Comparison of ENCODE assay signal across 8 mouse cellular contexts in the genomic region with DNA sequence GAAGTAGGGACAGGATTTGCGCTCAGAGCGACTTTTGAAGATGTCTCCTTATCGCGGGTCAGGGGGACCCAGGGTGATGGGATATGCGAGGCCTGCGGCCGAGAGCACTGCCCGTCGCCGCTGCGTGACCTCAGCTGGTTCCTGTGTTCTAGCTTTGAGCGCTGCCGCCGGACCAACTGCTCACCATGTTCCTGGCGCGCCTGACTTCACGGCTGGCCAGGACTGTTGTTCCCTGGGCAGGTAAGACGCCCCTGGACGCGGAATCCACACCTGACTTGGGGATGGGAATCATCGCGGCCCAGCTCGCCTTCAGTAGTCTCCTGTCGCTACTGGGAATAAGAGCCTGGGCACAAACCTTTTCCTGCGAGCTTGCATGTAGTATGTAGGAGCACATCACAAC. TPM values are rescaled to one million over a fixed set of nuclear protein-coding genes. Genes with fewer than 3 reads are reported as not detected.
DNase-seq lines count a peak whose midpoint lies in the region; ATAC-seq and TF ChIP-seq lines count a peak whose summit lies in the region.

No protein-coding gene starts in this region.

- H3K9ac ChIP-seq in forebrain, embryonic 14.5 days (ENCODE audit: low read length), result peak overlapping the region; percentile 90
- H3K9ac ChIP-seq in limb, embryonic 14.5 days (ENCODE audit: low read depth, low read length, severe bottlenecking), result peak overlapping the region; percentile 76
- peak overlapping the region; percentile 65 for H3K9ac ChIP-seq in neural tube, embryonic 14.5 days (replicated peaks; ENCODE audit: low read depth, low read length)

- peaks cover 19% of the 10 kb centered on the region for H3K79me2 ChIP-seq in C2C12 (ENCODE audit: control insufficient read depth, insufficient read depth)

- WGBS in forebrain, embryonic 14.5 days, result 1% methylated on average over 25 of the region's 25 CpGs
- under 1% methylated on average over 25 of the region's 25 CpGs for WGBS in limb, embryonic 14.5 days
- WGBS in neural tube, embryonic 14.5 days, result 1% methylated on average over 25 of the region's 25 CpGs

- peak overlapping the region; percentile 89 for H3K27ac ChIP-seq in forebrain, embryonic 14.5 days (ENCODE audit: low read depth, low read length)
- peak overlapping the region; percentile 75 for H3K27ac ChIP-seq in limb, embryonic 14.5 days (replicated peaks; ENCODE audit: low read depth, low read length)
- peak overlapping the region; percentile 84 for H3K27ac ChIP-seq in neural tube, embryonic 14.5 days (ENCODE audit: low read depth, low read length)

- H3ac ChIP-seq in C2C12 (ENCODE audit: control insufficient read depth, insufficient read length, low read depth), result peak overlapping the region; percentile 93

- ATAC-seq in forebrain, embryonic 14.5 days, result no peak; the same call in 1 of the 2 replicates
- ATAC-seq in limb, embryonic 14.5 days (ENCODE audit: low FRiP score, low read depth), result no peak
- ATAC-seq in neural tube, embryonic 14.5 days (ENCODE audit: low read depth), result no peak; the same call in 1 of the 2 replicates

- H3K4me1 ChIP-seq in forebrain, embryonic 14.5 days (ENCODE audit: control insufficient read depth, insufficient read depth, low read length), result peaks cover 13% of the 10 kb centered on the region
- H3K4me1 ChIP-seq in limb, embryonic 14.5 days (ENCODE audit: control insufficient read depth, insufficient read depth, low read length), result peaks cover 15% of the 10 kb centered on the region
- H3K4me1 ChIP-seq in neural tube, embryonic 14.5 days (ENCODE audit: control insufficient read depth, insufficient read depth, low read length), result peaks cover 16% of the 10 kb centered on the region

- peaks cover 16% of the 10 kb centered on the region for H3K79me3 ChIP-seq in C2C12 (ENCODE audit: low read depth)

- H3K4me3 ChIP-seq in C2C12 (ENCODE audit: insufficient read depth, poor library complexity, severe bottlenecking), result peak overlapping the region; percentile 74
- H3K4me3 ChIP-seq in forebrain, embryonic 14.5 days (ENCODE audit: low read depth, low read length), result peak overlapping the region; percentile 80
- peak overlapping the region; percentile 83 for H3K4me3 ChIP-seq in limb, embryonic 14.5 days (replicated peaks; ENCODE audit: low read length)
- peak overlapping the region; percentile 77 for H3K4me3 ChIP-seq in neural tube, embryonic 14.5 days (ENCODE audit: low read depth, low read length)

- H3K36me3 ChIP-seq in C2C12 (ENCODE audit: control insufficient read depth, insufficient read depth), result peaks cover 24% of the 10 kb centered on the region
- peaks cover 28% of the 10 kb centered on the region for H3K36me3 ChIP-seq in forebrain, embryonic 14.5 days (ENCODE audit: control insufficient read depth, insufficient read depth, low read length)
- H3K36me3 ChIP-seq in limb, embryonic 14.5 days (ENCODE audit: control insufficient read depth, insufficient read depth, low read length), result peaks cover 21% of the 10 kb centered on the region
- H3K36me3 ChIP-seq in neural tube, embryonic 14.5 days (ENCODE audit: control insufficient read depth, insufficient read depth, low read length), result 0 out of 2 replicates have a peak, but pooled peaks cover 8% of the 10 kb centered on the region

- TF ChIP-seq POLR2A in limb, embryonic 14.5 days (IDR thresholded peaks at IDR 0.05; ENCODE audit: borderline replicate concordance, extremely low read depth, insufficient read depth, insufficient read length), result no peak

- peak overlapping the region; percentile 98 for H3K4me2 ChIP-seq in forebrain, embryonic 14.5 days (ENCODE audit: low read length)
- peak overlapping the region; percentile 90 for H3K4me2 ChIP-seq in limb, embryonic 14.5 days (replicated peaks; ENCODE audit: low read depth, low read length, severe bottlenecking)
- peak overlapping the region; percentile 79 for H3K4me2 ChIP-seq in neural tube, embryonic 14.5 days (ENCODE audit: low read depth, low read length)

- peak; percentile 39 for DNase-seq in adrenal gland, postnatal 25 days
- no peak for DNase-seq in adrenal gland, adult (ENCODE audit: inconsistent age in 2 of 2, low spot score in 1 of 2)
- no peak for DNase-seq in forebrain, embryonic 14.5 days (ENCODE audit: low spot score)
- no peak for DNase-seq in limb, embryonic 14.5 days (ENCODE audit: low spot score)
- DNase-seq in frontal cortex, postnatal 10 days (ENCODE audit: low spot score in 2 of 2), result no peak
- no peak for DNase-seq in frontal cortex, adult 2 months (ENCODE audit: extremely low spot score in 1 of 2, low spot score in 1 of 2)

- TF ChIP-seq CTCF in C2C12 (IDR thresholded peaks at IDR 0.05; ENCODE audit: control insufficient read depth, insufficient read depth, insufficient read length), result no peak

- H3K9me3 ChIP-seq in forebrain, embryonic 14.5 days (replicated peaks; ENCODE audit: control insufficient read depth, low read length), result no peaks in the 10 kb centered on the region
- no peaks in the 10 kb centered on the region for H3K9me3 ChIP-seq in limb, embryonic 14.5 days (ENCODE audit: control insufficient read depth, low read length)
- no peaks in the 10 kb centered on the region for H3K9me3 ChIP-seq in neural tube, embryonic 14.5 days (ENCODE audit: control insufficient read depth, low read length)

- H3K27me3 ChIP-seq in C2C12 (ENCODE audit: control insufficient read depth, insufficient read depth, insufficient read length), result no peaks in the 10 kb centered on the region
- no peaks in the 10 kb centered on the region for H3K27me3 ChIP-seq in forebrain, embryonic 14.5 days (replicated peaks; ENCODE audit: control insufficient read depth, insufficient read depth, low read length)
- H3K27me3 ChIP-seq in limb, embryonic 14.5 days (ENCODE audit: control insufficient read depth, insufficient read depth, low read length), result no peaks in the 10 kb centered on the region
- no peaks in the 10 kb centered on the region for H3K27me3 ChIP-seq in neural tube, embryonic 14.5 days (ENCODE audit: control insufficient read depth, insufficient read depth, low read length)

TF ChIP-seq in C2C12, 6 proteins besides CTCF, POLR2A, EP300 and RAD21:
- TF ChIP-seq MYOG (IDR thresholded peaks at IDR 0.05; ENCODE audit: control insufficient read depth, extremely low read depth, insufficient read length) (no peak), FOSL1 (IDR thresholded peaks at IDR 0.05; ENCODE audit: insufficient read depth, low read length, poor library complexity, severe bottlenecking) (no peak), MAX (IDR thresholded peaks at IDR 0.05) (no peak), MYOD1 (IDR thresholded peaks at IDR 0.05; ENCODE audit: control insufficient read depth, insufficient read length, low read depth) (no peak), CEBPB (IDR thresholded peaks at IDR 0.05; ENCODE audit: low read depth) (no peak), USF1 (IDR thresholded peaks at IDR 0.05; ENCODE audit: low read depth) (no peak)

RNA-seq across cellular contexts. Expression of gene Aurkaip1, which starts 0.8 kb away (rescaled TPM):
- 135 and 160 TPM in 2 replicates for total RNA-seq in adrenal gland, postnatal 25 days (2021)
- polyA plus RNA-seq in C2C12 (2012; fragmentation: generic; extraction: Trizol), result 140 TPM
- 120 and 135 TPM in 2 replicates for polyA plus RNA-seq in forebrain, embryonic 14.5 days (2014; fragmentation: Nextera tagmentation; extraction: Ambion mirVana)
- 112 and 114 TPM in 2 replicates for polyA plus RNA-seq in limb, embryonic 14.5 days (2012; rRNA removed)
- polyA plus RNA-seq in limb, embryonic 14.5 days (2014; fragmentation: Nextera tagmentation; extraction: Ambion mirVana), result 126 and 129 TPM in 2 replicates
- polyA plus RNA-seq in neural tube, embryonic 14.5 days (2014; fragmentation: Nextera tagmentation; extraction: Ambion mirVana), result 120 and 127 TPM in 2 replicates
- 126 and 131 TPM in 2 replicates for polyA plus RNA-seq in frontal cortex, adult 2 months (2012; rRNA removed)

RNA-seq across cellular contexts. Expression of gene Mxra8, which starts 7.6 kb away (rescaled TPM):
- 38.1 and 50.3 TPM in 2 replicates for total RNA-seq in adrenal gland, postnatal 25 days (2021)
- polyA plus RNA-seq in C2C12 (2012; fragmentation: generic; extraction: Trizol), result 38.0 TPM
- polyA plus RNA-seq in forebrain, embryonic 14.5 days (2014; fragmentation: Nextera tagmentation; extraction: Ambion mirVana), result 15.6 and 22.1 TPM in 2 replicates
- 218 and 302 TPM in 2 replicates for polyA plus RNA-seq in limb, embryonic 14.5 days (2012; rRNA removed)
- 109 and 120 TPM in 2 replicates for polyA plus RNA-seq in limb, embryonic 14.5 days (2014; fragmentation: Nextera tagmentation; extraction: Ambion mirVana)
- polyA plus RNA-seq in neural tube, embryonic 14.5 days (2014; fragmentation: Nextera tagmentation; extraction: Ambion mirVana), result 9.6 and 24.0 TPM in 2 replicates
- polyA plus RNA-seq in frontal cortex, adult 2 months (2012; rRNA removed), result 19.0 and 19.3 TPM in 2 replicates

RNA-seq across cellular contexts. Expression of gene Dvl1, which starts 15.4 kb away (rescaled TPM):
- total RNA-seq in adrenal gland, postnatal 25 days (2021), result 63.2 and 64.6 TPM in 2 replicates
- polyA plus RNA-seq in C2C12 (2012; fragmentation: generic; extraction: Trizol), result 46.6 TPM
- polyA plus RNA-seq in forebrain, embryonic 14.5 days (2014; fragmentation: Nextera tagmentation; extraction: Ambion mirVana), result 10.8 and 12.4 TPM in 2 replicates
- 92.9 and 131 TPM in 2 replicates for polyA plus RNA-seq in limb, embryonic 14.5 days (2012; rRNA removed)
- polyA plus RNA-seq in limb, embryonic 14.5 days (2014; fragmentation: Nextera tagmentation; extraction: Ambion mirVana), result 17.4 and 18.8 TPM in 2 replicates
- polyA plus RNA-seq in neural tube, embryonic 14.5 days (2014; fragmentation: Nextera tagmentation; extraction: Ambion mirVana), result 14.0 and 16.1 TPM in 2 replicates
- 129 and 134 TPM in 2 replicates for polyA plus RNA-seq in frontal cortex, adult 2 months (2012; rRNA removed)

RNA-seq across cellular contexts. Expression of gene Ccnl2, which starts 19.5 kb away (rescaled TPM):
- total RNA-seq in adrenal gland, postnatal 25 days (2021), result 150 and 170 TPM in 2 replicates
- polyA plus RNA-seq in C2C12 (2012; fragmentation: generic; extraction: Trizol), result 18.8 TPM
- polyA plus RNA-seq in forebrain, embryonic 14.5 days (2014; fragmentation: Nextera tagmentation; extraction: Ambion mirVana), result 119 and 144 TPM in 2 replicates
- polyA plus RNA-seq in limb, embryonic 14.5 days (2012; rRNA removed), result 273 and 304 TPM in 2 replicates
- polyA plus RNA-seq in limb, embryonic 14.5 days (2014; fragmentation: Nextera tagmentation; extraction: Ambion mirVana), result 190 and 199 TPM in 2 replicates
- 153 and 173 TPM in 2 replicates for polyA plus RNA-seq in neural tube, embryonic 14.5 days (2014; fragmentation: Nextera tagmentation; extraction: Ambion mirVana)
- polyA plus RNA-seq in frontal cortex, adult 2 months (2012; rRNA removed), result 127 and 144 TPM in 2 replicates

RNA-seq across cellular contexts. Expression of gene Mrpl20, which starts 29.2 kb away (rescaled TPM):
- total RNA-seq in adrenal gland, postnatal 25 days (2021), result 126 and 163 TPM in 2 replicates
- 262 TPM for polyA plus RNA-seq in C2C12 (2012; fragmentation: generic; extraction: Trizol)
- 274 and 313 TPM in 2 replicates for polyA plus RNA-seq in forebrain, embryonic 14.5 days (2014; fragmentation: Nextera tagmentation; extraction: Ambion mirVana)
- 72.2 and 97.5 TPM in 2 replicates for polyA plus RNA-seq in limb, embryonic 14.5 days (2012; rRNA removed)
- polyA plus RNA-seq in limb, embryonic 14.5 days (2014; fragmentation: Nextera tagmentation; extraction: Ambion mirVana), result 199 and 215 TPM in 2 replicates
- 258 and 275 TPM in 2 replicates for polyA plus RNA-seq in neural tube, embryonic 14.5 days (2014; fragmentation: Nextera tagmentation; extraction: Ambion mirVana)
- polyA plus RNA-seq in frontal cortex, adult 2 months (2012; rRNA removed), result 101 and 116 TPM in 2 replicates
